Mouse (Mus musculus) hindbrain, embryonic 10.5 days (tissue): ENCODE measurements at regions not wholly inside any gene's neighbourhood (a gene's known extent, or its start where the extent isn't known, plus 50 kb on each side); places are given as distances from the start of the nearest gene placed in this dataset.

Experiments
- DNase-seq: peaks from one replicate; pipeline ENCODE4 v3.0.0-alpha.2; 2017; ENCODE audit warnings: low spot score
- H3K27ac ChIP-seq: fragments of 300-500 bp; sonication (generic); 2 replicates; pipeline ENCODE4 v1.5.1; 2016; ENCODE audit warnings: mild to moderate bottlenecking, moderate library complexity
- H3K27me3 ChIP-seq: fragments of 300-500 bp; sonication (generic); 2 replicates; pipeline ENCODE4 v1.6.1; 2016; ENCODE audit warnings: mild to moderate bottlenecking; ENCODE audit not compliant: poor library complexity, insufficient read depth, severe bottlenecking
- H3K36me3 ChIP-seq: fragments of 300-500 bp; sonication (generic); 2 replicates; pipeline ENCODE4 v1.6.1; 2016; ENCODE audit warnings: mild to moderate bottlenecking, moderate library complexity
- H3K4me1 ChIP-seq: fragments of 300-500 bp; sonication (generic); replicated peaks from 2 replicates; pipeline ENCODE4 v1.6.1; 2016; ENCODE audit warnings: mild to moderate bottlenecking
- H3K4me3 ChIP-seq: fragments of 300-500 bp; sonication (generic); 2 replicates; pipeline ENCODE4 v1.5.1; 2016; ENCODE audit warnings: mild to moderate bottlenecking, moderate library complexity
- H3K9me3 ChIP-seq: fragments of 300-500 bp; sonication (generic); 2 replicates; pipeline ENCODE4 v1.6.1; 2016; ENCODE audit warnings: mild to moderate bottlenecking, moderate library complexity
- WGBS: fragments of 180-500 bp; shearing (Covaris S2); methylation state at CpG from one replicate; pipeline ENCODE4 v1.1.7; 2016; 5-methylcytosine and 5-hydroxymethylcytosine counted together

DNA sequence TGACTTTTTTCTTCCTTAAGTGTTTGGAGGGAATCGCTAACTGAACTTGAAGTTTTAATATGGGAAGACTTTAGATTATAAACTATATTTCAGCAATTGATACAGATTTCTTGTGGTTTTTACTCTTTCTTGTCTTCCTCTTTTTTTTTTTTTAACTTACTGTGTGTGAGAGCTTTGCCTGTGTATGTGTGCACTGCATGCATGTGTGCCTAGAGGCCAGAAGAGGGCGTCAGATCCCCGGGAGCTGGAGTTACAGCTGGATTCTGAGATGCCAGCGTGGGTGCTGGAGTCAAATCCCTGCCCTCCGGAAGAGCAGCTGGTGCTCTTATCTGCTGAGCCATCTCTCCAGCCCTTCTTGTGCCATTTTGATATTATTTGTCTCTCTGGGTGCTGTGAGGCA, 129.6 kb downstream of the Trim33 start:
- 86% methylated on average over 5 of the region's 5 CpGs for WGBS

DNA sequence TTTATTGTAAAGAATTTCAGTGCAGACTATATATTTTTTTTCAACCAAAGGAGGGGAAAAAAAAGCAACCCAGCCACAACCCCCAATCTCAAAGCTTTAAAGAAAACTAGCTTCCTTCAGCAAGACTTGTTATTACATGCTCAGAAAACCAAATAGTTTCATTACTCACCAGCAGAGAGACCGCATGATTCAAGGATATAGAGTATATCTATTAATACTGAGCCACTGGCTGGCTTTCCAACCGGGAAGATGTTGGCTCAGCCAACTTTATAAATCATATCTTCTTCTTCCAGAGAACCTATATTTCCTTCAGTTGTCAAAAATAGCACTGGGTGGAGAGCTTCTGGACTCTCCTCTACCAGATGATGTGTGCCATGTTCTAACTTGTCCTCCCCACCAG, 133.2 kb downstream of the Trim33 start:
- Histone ChIP-seq H3K27ac (no peak overlapping the region), H3K4me1 (peaks cover 13% of the 10 kb centered on the region), H3K9me3 (no peaks in the 10 kb centered on the region), H3K4me3 (no peak overlapping the region), H3K27me3 (no peaks in the 10 kb centered on the region), H3K36me3 (no peaks in the 10 kb centered on the region)
- no peak for DNase-seq
- 92% methylated on average over 2 of the region's 2 CpGs for WGBS

More for the DNA sequence above, 129.6 kb downstream of the Trim33 start:
- no peaks in the 10 kb centered on the region for H3K9me3 ChIP-seq
- H3K4me3 ChIP-seq = no peak overlapping the region
- no peaks in the 10 kb centered on the region for H3K27me3 ChIP-seq
- no peak overlapping the region for H3K27ac ChIP-seq
- no peak for DNase-seq
- peaks cover 10% of the 10 kb centered on the region for H3K4me1 ChIP-seq
- H3K36me3 ChIP-seq = no peaks in the 10 kb centered on the region

DNA sequence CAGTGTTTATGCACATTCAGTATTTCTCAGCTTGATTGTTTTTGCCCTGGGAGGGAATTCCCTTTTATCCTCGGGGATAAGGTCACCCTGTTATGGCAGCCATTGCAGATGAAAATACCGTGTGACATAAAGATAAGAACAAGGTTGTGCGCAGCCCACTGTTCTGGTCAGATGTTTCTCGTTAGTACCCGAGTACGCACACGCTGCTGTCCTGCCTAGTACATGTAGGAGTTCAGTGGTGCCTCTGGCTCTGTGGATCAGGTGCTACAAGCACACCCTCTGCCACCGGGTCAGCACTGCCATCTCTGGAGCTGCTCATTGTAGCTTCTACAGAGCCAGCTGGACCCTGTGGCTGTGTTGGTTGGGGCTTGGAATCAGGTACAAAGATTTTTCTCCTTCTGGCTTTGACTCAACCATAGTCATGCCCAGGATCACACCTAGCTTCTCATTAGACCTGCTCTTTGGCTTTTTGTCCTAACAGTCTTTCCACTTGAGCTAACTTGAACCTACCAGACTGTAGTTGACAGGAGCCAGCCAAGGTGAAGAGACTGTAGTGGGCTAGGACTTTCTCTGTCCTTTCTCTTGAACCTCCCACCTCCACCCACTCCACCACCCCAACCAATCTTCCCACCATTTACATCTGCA, 136.1 kb downstream of the Trim33 start:
- Histone ChIP-seq H3K27ac (peak overlapping the region; percentile 53; the same call in 1 of the 2 replicates), H3K9me3 (no peaks in the 10 kb centered on the region), H3K27me3 (no peaks in the 10 kb centered on the region), H3K4me1 (peaks cover 28% of the 10 kb centered on the region), H3K36me3 (no peaks in the 10 kb centered on the region), H3K4me3 (no peak overlapping the region)
- DNase-seq = no peak
- WGBS = 84% methylated on average over 8 of the region's 8 CpGs

DNA sequence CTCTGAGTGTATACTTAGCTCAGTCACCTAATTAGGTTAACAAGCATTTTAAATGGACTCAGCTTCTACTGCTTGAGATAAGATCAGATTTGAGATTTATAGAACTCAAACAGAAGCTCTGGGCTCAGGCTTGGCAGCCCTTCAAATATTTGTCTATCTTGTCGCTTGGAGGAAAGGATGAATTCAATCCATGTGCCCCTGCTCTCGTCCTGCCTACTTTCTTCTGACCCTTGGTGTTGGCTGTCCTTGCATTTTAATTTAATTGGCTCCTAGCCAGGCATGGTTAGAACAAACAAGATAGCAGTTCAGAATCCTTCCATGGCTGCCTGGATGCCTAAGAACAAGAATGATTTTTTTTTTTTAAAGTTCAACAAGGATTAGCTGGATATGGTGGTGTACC, 137.2 kb downstream of the Trim33 start:
- Histone ChIP-seq H3K4me1 (peaks cover 39% of the 10 kb centered on the region), H3K27me3 (no peaks in the 10 kb centered on the region), H3K36me3 (no peaks in the 10 kb centered on the region), H3K4me3 (no peak overlapping the region), H3K9me3 (no peaks in the 10 kb centered on the region), H3K27ac (0 out of 2 replicates have a peak overlapping the region, but pooled peaks have one; percentile 24)
- 81% methylated on average over 2 of the region's 2 CpGs for WGBS
- DNase-seq = no peak

DNA sequence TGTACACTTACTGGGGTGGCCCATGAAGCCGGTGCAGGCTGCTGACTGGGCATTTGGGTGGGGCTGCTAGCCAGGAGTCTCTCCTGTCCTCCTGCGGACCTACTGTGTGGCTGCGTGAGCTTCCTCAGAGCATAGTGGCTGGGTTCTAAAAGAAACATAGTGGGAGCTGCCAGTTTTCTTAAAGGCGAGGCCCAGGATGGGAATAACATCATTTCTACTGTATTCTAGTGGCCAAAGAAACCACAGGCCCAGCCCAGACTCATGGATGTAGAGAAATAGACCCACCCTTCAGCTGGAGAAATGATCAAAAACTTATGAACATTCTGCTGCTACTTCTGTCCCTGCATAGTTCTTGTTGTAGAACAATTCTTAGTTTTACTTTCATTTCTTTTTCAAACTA, 138.7 kb downstream of the Trim33 start:
- Histone ChIP-seq H3K4me3 (no peak overlapping the region), H3K27ac (peak overlapping the region; percentile 35; the same call in 1 of the 2 replicates), H3K9me3 (no peaks in the 10 kb centered on the region), H3K4me1 (peaks cover 45% of the 10 kb centered on the region), H3K27me3 (no peaks in the 10 kb centered on the region), H3K36me3 (no peaks in the 10 kb centered on the region)
- DNase-seq = no peak
- WGBS = 87% methylated on average over 4 of the region's 4 CpGs

DNA sequence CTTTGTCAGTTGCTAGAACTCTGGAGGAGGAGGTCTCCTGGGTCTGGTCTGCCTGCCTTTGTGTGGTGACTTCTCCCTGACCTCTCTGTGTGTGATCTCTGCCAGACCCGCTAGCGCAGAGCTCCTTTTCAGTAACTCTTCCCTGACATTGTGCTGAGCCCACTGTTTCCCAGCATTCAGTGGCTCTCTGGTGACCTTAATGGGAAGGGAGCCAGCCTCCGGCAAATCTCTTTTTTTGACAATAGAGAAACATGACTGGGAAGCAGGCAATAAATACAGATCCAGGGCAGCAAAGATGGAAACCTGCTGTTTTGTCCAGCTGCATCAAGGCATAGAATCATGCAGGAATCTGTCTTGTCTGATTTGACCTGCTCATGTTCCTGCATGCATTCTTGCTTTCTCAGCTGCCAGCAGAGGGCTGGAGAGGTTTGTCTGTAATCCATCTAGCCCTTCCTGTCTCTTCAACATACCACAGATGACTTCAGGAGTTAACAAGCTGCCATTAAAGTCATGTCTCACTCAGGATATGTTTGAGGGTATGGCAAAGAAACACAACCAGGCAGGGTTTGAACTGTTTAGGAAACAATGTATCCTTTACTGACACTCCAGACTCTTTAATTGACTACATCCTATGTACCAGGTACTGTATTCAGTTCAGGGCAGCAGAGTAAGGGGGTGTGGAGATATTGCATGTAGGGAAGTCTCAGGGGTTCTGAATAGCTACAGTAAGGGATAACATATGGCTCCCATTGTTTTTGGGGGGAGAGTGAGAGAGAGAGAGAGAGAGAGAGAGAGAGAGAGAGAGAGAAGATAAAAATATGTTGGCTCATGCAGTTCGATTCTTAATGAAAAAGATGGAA, 140.9 kb downstream of the Trim33 start:
- Histone ChIP-seq H3K4me1 (peaks cover 44% of the 10 kb centered on the region), H3K4me3 (no peak overlapping the region), H3K36me3 (no peaks in the 10 kb centered on the region), H3K9me3 (no peaks in the 10 kb centered on the region), H3K27me3 (no peaks in the 10 kb centered on the region), H3K27ac (peak overlapping the region; percentile 84)
- WGBS = 13% methylated on average over 4 of the region's 4 CpGs
- peak; percentile 73 for DNase-seq

DNA sequence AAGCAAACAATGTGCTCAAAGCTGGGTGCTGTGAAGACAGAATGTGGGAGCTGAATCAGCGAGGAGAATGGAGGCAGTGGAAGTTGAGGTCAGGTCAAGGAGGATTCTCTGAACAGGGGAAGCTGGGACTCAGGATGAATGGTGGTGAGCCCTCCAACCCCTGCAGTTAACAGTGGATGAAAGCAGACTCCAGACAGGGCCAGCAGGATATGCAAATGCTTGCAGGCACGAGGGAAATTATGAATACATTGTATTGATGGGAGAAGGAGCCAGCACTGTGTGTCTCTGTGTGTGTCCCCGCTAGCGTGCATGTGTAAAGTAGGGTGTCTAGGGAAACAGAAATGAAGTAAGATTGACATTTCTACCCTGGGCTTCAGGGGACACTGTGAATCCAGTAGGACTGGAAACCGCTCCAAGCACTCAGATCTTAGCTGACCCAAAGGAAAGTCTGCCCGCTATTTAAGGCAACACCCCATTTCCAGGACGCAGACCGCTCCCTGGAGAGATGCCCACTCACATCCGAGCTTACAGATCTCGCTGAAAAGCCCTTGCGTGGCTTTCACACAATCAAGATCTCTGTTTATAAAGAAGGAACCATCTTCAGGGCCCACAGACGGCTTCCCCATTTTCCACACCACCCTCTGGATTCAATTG, 141.7 kb downstream of the Trim33 start:
- H3K4me1 ChIP-seq = peaks cover 36% of the 10 kb centered on the region
- H3K27ac ChIP-seq = peak overlapping the region; percentile 84
- DNase-seq = peak; percentile 49
- no peak overlapping the region for H3K4me3 ChIP-seq
- H3K36me3 ChIP-seq = no peaks in the 10 kb centered on the region
- H3K9me3 ChIP-seq = no peaks in the 10 kb centered on the region
- WGBS = 43% methylated on average over 12 of the region's 12 CpGs
- H3K27me3 ChIP-seq = no peaks in the 10 kb centered on the region

DNA sequence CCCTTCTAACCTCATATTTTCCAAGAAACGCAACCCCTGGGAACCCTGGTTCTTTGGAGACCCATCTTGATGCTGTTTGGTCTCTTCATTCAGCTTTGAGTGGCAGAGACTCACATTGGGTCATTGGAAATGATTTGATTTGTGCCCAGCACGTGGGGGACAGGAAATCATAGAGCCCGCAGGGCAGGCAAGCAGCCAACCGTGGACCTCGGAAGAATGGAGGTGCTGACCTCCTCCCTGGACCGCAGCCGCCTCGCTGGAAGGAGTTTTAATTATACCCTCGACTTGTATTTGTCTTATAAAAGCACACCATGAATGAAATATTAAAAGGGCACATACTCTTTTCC, 142.2 kb downstream of the Trim33 start:
- Histone ChIP-seq H3K27me3 (no peaks in the 10 kb centered on the region), H3K4me1 (peaks cover 32% of the 10 kb centered on the region), H3K36me3 (no peaks in the 10 kb centered on the region), H3K9me3 (no peaks in the 10 kb centered on the region), H3K27ac (peak overlapping the region; percentile 84), H3K4me3 (no peak overlapping the region)
- 27% methylated on average over 9 of the region's 9 CpGs for WGBS
- peak; percentile 51 for DNase-seq

DNA sequence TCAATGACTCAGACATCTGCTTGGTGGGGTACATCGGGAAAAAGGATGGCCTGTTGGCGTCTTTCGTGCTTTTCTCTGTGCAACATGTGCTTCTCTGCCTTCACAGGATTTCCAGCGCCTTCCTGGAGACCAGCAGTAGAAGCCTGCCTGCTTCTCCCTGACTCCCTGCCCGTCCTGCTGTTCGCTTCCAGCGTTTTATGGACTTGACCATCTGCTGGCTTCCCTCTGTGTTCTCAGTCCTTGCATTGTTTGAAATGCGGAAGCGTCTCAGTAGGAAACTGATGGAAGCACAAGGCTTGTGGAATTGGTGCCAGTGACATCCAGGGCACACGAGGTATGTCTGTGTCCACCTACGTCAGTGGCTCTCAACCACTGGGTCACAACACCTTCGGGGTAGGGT, 143.7 kb downstream of the Trim33 start:
- Histone ChIP-seq H3K9me3 (no peaks in the 10 kb centered on the region), H3K4me1 (peaks cover 32% of the 10 kb centered on the region), H3K27me3 (no peaks in the 10 kb centered on the region), H3K4me3 (no peak overlapping the region), H3K36me3 (no peaks in the 10 kb centered on the region), H3K27ac (no peak overlapping the region)
- no peak for DNase-seq
- 83% methylated on average over 12 of the region's 12 CpGs for WGBS

DNA sequence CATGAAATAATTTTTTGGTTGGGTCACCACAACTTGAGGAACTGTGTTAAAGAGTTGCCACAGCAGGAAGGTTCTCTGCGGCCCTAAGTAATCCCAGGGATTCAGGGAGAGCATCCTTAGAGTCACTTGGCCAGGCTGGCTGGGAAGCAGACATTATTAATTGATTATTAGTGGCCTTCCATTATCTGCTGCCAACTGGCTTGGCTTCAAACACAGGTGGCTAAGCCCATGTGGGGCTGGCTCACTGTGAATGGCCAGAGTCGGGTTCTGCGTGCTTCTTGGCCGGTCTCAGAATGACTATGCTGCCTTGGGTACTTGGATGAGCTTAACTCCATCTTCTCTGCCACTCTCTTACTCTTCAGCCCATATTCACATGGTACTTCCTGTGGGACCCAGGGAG, 144.2 kb downstream of the Trim33 start:
- Histone ChIP-seq H3K4me1 (peaks cover 32% of the 10 kb centered on the region), H3K27ac (peak overlapping the region; percentile 16; the same call in 1 of the 2 replicates), H3K36me3 (no peaks in the 10 kb centered on the region), H3K4me3 (no peak overlapping the region), H3K9me3 (no peaks in the 10 kb centered on the region), H3K27me3 (no peaks in the 10 kb centered on the region)
- no peak for DNase-seq
- 91% methylated on average over 4 of the region's 4 CpGs for WGBS

DNA sequence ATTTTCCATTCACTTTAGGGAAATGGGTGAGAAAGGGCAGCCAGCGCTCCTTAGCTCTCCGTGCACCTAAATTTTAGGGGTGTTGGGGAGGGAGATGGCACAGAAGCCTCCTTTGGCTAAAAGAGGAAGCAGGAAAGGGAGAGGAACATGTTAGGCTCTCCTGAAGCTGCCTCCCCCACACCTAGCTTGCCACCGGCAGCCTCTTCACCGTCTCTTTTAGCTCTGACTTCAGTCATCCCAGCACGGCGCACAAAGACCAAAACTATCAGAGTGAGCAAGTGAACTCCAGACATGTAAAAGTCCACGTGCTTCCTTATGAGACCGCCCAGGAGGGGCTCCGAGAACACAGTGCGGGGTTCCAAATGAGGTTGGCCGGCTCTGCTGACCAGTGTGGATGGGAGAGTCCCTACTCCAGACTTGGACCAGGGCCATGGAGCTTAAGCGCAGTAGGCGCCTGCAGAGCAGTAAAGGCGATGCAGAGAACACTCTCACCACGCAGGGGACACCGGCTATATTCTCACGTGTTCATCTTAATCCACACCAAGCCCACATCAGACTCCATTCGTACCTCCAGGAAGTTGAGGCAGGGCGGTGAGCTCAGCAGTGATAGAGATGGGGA, 146.8 kb downstream of the Trim33 start:
- Histone ChIP-seq H3K4me3 (no peak overlapping the region), H3K4me1 (peaks cover 9% of the 10 kb centered on the region), H3K9me3 (no peaks in the 10 kb centered on the region), H3K27me3 (no peaks in the 10 kb centered on the region), H3K27ac (no peak overlapping the region), H3K36me3 (no peaks in the 10 kb centered on the region)
- no peak for DNase-seq
- 89% methylated on average over 19 of the region's 19 CpGs for WGBS

DNA sequence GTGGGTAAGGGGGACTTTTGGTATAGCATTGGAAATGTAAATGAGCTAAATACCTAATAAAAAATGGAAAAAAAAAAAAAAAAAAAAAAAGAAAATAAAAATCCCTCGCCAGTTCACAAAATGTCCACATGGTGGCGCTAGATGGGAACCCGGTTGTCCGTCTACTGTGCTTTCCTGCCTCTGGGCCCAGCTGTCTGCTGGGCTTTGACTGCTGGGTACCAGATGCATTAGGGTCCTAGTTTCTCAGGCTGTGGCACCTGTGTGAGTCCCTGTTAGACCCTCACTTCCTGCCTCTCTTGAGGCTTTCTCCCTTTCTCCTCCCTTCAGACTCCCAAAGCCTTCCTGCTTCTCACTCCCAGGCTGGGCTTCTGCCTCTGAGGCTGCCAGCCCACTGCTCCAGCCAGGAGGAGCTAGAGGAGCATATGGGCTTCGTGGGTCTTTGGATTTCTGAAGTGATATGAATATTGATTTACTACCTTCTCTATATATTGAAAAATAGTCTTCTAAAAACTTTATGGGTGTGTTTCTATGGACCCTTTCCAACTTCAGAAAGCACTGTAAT, 145.7 kb upstream of the Syt6 start:
- Histone ChIP-seq H3K4me1 (0 out of 2 replicates have a peak, but pooled peaks cover 4% of the 10 kb centered on the region), H3K36me3 (no peaks in the 10 kb centered on the region), H3K4me3 (no peak overlapping the region), H3K27me3 (no peaks in the 10 kb centered on the region), H3K27ac (no peak overlapping the region), H3K9me3 (no peaks in the 10 kb centered on the region)
- DNase-seq = no peak
- 18% methylated on average over 5 of the region's 5 CpGs for WGBS
